Mouse (Mus musculus) MEL (cell line): ENCODE data around the gene Gm49378.

ENCODE experiments used
- CHD2 ChIP-seq: IDR thresholded peaks from 2 replicates; pipeline ENCODE4 v1.6.1; 2011; ENCODE audit warnings: low read length, improper control_type of control experiment
- GATA1 ChIP-seq: IDR thresholded peaks from 2 replicates; pipeline ENCODE4 v1.6.1; 2011; ENCODE audit warnings: low read depth, low read length, improper control_type of control experiment
- MAFK ChIP-seq: IDR thresholded peaks from 2 replicates; pipeline ENCODE4 v1.6.1; 2011; ENCODE audit warnings: low read depth, mild to moderate bottlenecking, low read length, improper control_type of control experiment, borderline replicate concordance
- MYC ChIP-seq: IDR thresholded peaks from 2 replicates; pipeline ENCODE4 v1.6.1; 2011; ENCODE audit warnings: low read depth, mild to moderate bottlenecking, low read length, improper control_type of control experiment, moderate library complexity
- NELFE ChIP-seq: IDR thresholded peaks from 2 replicates; pipeline ENCODE4 v1.6.1; 2011; ENCODE audit warnings: low read depth, low read length, improper control_type of control experiment
- ZKSCAN1 ChIP-seq: IDR thresholded peaks from 2 replicates; pipeline ENCODE4 v1.6.1; 2012; ENCODE audit warnings: low read depth, mild to moderate bottlenecking, inconsistent platforms, low read length, improper control_type of control experiment, moderate library complexity
- ZNF384 ChIP-seq: IDR thresholded peaks from 2 replicates; pipeline ENCODE4 v1.6.1; 2012; ENCODE audit warnings: low read depth, mild to moderate bottlenecking, inconsistent platforms, low read length, improper control_type of control experiment

GRCm38 (mm10) chr14:55615876-55616275, 21.8 kb downstream of the Gm49378 start:
- TF ChIP-seq ZKSCAN1, result no peak
- TF ChIP-seq MYC, result no peak
- no peak for TF ChIP-seq CHD2
- no peak; the same call in 1 of the 2 replicates for TF ChIP-seq NELFE
- TF ChIP-seq MAFK, result no peak
- no peak for TF ChIP-seq GATA1
- TF ChIP-seq ZNF384, result no peak
